Mouse (Mus musculus): ENCODE data around the gene H2-Ab1. TPM values are rescaled to one million over a fixed set of nuclear protein-coding genes. Genes with fewer than 3 reads are reported as not detected.

Gene H2-Ab1
- total RNA-seq, 1 experiment, result 1.9 TPM

GRCm38 (mm10) chr17:34270230-34270629 lies 12.7 kb downstream of the H2-Ab1 start:
- no peaks in the 10 kb centered on the region for H3K9me3 ChIP-seq (ENCODE audit: control insufficient read depth, insufficient read depth, low read depth, low read length)
- no peak overlapping the region for H3K27ac ChIP-seq (ENCODE audit: insufficient read depth, low read depth, low read length, poor library complexity, severe bottlenecking)
- no peaks in the 10 kb centered on the region for H3K4me1 ChIP-seq (ENCODE audit: control insufficient read depth in 2 of 2, insufficient read depth in 2 of 2, low read length in 2 of 2, poor library complexity in 1 of 2)
- TF ChIP-seq HCFC1 (IDR thresholded peaks at IDR 0.05; ENCODE audit: borderline replicate concordance, insufficient read depth, low read length) (no peak), CHD2 (IDR thresholded peaks at IDR 0.05; ENCODE audit: low read depth, low read length) (no peak), ZNF384 (IDR thresholded peaks at IDR 0.05; ENCODE audit: low read depth, low read length) (no peak), ZC3H11A (IDR thresholded peaks at IDR 0.05; ENCODE audit: borderline replicate concordance, low read depth, low read length) (no peak), MAFK (IDR thresholded peaks at IDR 0.05; ENCODE audit: insufficient read depth, low read depth, low read length) (no peak)
- DNase-seq (ENCODE audit: low read depth, low spot score), result no peak
- H3K4me3 ChIP-seq (ENCODE audit: insufficient read depth in 1 of 2, low read depth in 1 of 2, low read length in 2 of 2, poor library complexity in 1 of 2, severe bottlenecking in 1 of 2), result no peak overlapping the region
- no peaks in the 10 kb centered on the region for H3K36me3 ChIP-seq (ENCODE audit: control insufficient read depth, insufficient read depth, low read length, poor library complexity, severe bottlenecking)
- in situ Hi-C loops (cut with MboI; ENCODE audit: low sequenced_read_pairs in 2 of 2, unreplicated experiment in 2 of 2), result no loop called here
- no peak overlapping the region for H3K9ac ChIP-seq (ENCODE audit: insufficient read depth, low read depth, low read length, poor library complexity, severe bottlenecking)

GRCm38 (mm10) chr17:34270940-34271339 lies 13.5 kb downstream of the H2-Ab1 start:
- H3K9me3 ChIP-seq (ENCODE audit: control insufficient read depth, insufficient read depth, low read depth, low read length), result no peaks in the 10 kb centered on the region
- in situ Hi-C loops (cut with MboI; ENCODE audit: low sequenced_read_pairs in 2 of 2, unreplicated experiment in 2 of 2), result no loop called here
- no peak overlapping the region for H3K4me3 ChIP-seq (ENCODE audit: insufficient read depth in 1 of 2, low read depth in 1 of 2, low read length in 2 of 2, poor library complexity in 1 of 2, severe bottlenecking in 1 of 2)
- no peak for TF ChIP-seq MAFK (IDR thresholded peaks at IDR 0.05; ENCODE audit: insufficient read depth, low read depth, low read length)
- no peak for TF ChIP-seq CHD2 (IDR thresholded peaks at IDR 0.05; ENCODE audit: low read depth, low read length)
- no peak for TF ChIP-seq ZC3H11A (IDR thresholded peaks at IDR 0.05; ENCODE audit: borderline replicate concordance, low read depth, low read length)
- no peak for TF ChIP-seq HCFC1 (IDR thresholded peaks at IDR 0.05; ENCODE audit: borderline replicate concordance, insufficient read depth, low read length)
- no peak for TF ChIP-seq ZNF384 (IDR thresholded peaks at IDR 0.05; ENCODE audit: low read depth, low read length)
- H3K36me3 ChIP-seq (ENCODE audit: control insufficient read depth, insufficient read depth, low read length, poor library complexity, severe bottlenecking), result no peaks in the 10 kb centered on the region
- no peaks in the 10 kb centered on the region for H3K4me1 ChIP-seq (ENCODE audit: control insufficient read depth in 2 of 2, insufficient read depth in 2 of 2, low read length in 2 of 2, poor library complexity in 1 of 2)
- H3K9ac ChIP-seq (ENCODE audit: insufficient read depth, low read depth, low read length, poor library complexity, severe bottlenecking), result no peak overlapping the region
- no peak overlapping the region for H3K27ac ChIP-seq (ENCODE audit: insufficient read depth, low read depth, low read length, poor library complexity, severe bottlenecking)
- DNase-seq (ENCODE audit: low read depth, low spot score), result no peak

- H3K4me3 ChIP-seq (ENCODE audit: insufficient read depth in 1 of 2, low read depth in 1 of 2, low read length in 2 of 2, poor library complexity in 1 of 2, severe bottlenecking in 1 of 2), result no peak overlapping the region
- no peaks in the 10 kb centered on the region for H3K36me3 ChIP-seq (ENCODE audit: control insufficient read depth, insufficient read depth, low read length, poor library complexity, severe bottlenecking)
- H3K9ac ChIP-seq (ENCODE audit: insufficient read depth, low read depth, low read length, poor library complexity, severe bottlenecking), result no peak overlapping the region
- in situ Hi-C loops (cut with MboI; ENCODE audit: low sequenced_read_pairs in 2 of 2, unreplicated experiment in 2 of 2), result no loop called here
- DNase-seq (ENCODE audit: low read depth, low spot score), result no peak
- TF ChIP-seq ZNF384 (IDR thresholded peaks at IDR 0.05; ENCODE audit: low read depth, low read length), result no peak
- no peak for TF ChIP-seq CHD2 (IDR thresholded peaks at IDR 0.05; ENCODE audit: low read depth, low read length)
- no peak for TF ChIP-seq ZC3H11A (IDR thresholded peaks at IDR 0.05; ENCODE audit: borderline replicate concordance, low read depth, low read length)
- TF ChIP-seq HCFC1 (IDR thresholded peaks at IDR 0.05; ENCODE audit: borderline replicate concordance, insufficient read depth, low read length), result no peak
- TF ChIP-seq MAFK (IDR thresholded peaks at IDR 0.05; ENCODE audit: insufficient read depth, low read depth, low read length), result no peak
- H3K27ac ChIP-seq (ENCODE audit: insufficient read depth, low read depth, low read length, poor library complexity, severe bottlenecking), result no peak overlapping the region
- no peaks in the 10 kb centered on the region for H3K4me1 ChIP-seq (ENCODE audit: control insufficient read depth in 2 of 2, insufficient read depth in 2 of 2, low read length in 2 of 2, poor library complexity in 1 of 2)
- H3K9me3 ChIP-seq (ENCODE audit: control insufficient read depth, insufficient read depth, low read depth, low read length), result no peaks in the 10 kb centered on the region
These were observed 14.6 kb downstream of the H2-Ab1 start for GRCm38 (mm10) chr17:34272102-34272501.

- no peak for TF ChIP-seq MAFK (IDR thresholded peaks at IDR 0.05; ENCODE audit: insufficient read depth, low read depth, low read length)
- TF ChIP-seq HCFC1 (IDR thresholded peaks at IDR 0.05; ENCODE audit: borderline replicate concordance, insufficient read depth, low read length), result no peak
- TF ChIP-seq ZC3H11A (IDR thresholded peaks at IDR 0.05; ENCODE audit: borderline replicate concordance, low read depth, low read length), result no peak
- no peak for TF ChIP-seq CHD2 (IDR thresholded peaks at IDR 0.05; ENCODE audit: low read depth, low read length)
- no peak for TF ChIP-seq ZNF384 (IDR thresholded peaks at IDR 0.05; ENCODE audit: low read depth, low read length)
These were observed 23.1 kb downstream of the H2-Ab1 start for GRCm38 (mm10) chr17:34280499-34281038.

More at GRCm38 (mm10) chr17:34280499-34281038, 23.1 kb downstream of the H2-Ab1 start:
- Histone ChIP-seq H3K9ac (ENCODE audit: insufficient read depth, low read depth, low read length, poor library complexity, severe bottlenecking) (no peak overlapping the region), H3K9me3 (ENCODE audit: control insufficient read depth, insufficient read depth, low read depth, low read length) (no peaks in the 10 kb centered on the region), H3K4me1 (ENCODE audit: control insufficient read depth in 2 of 2, insufficient read depth in 2 of 2, low read length in 2 of 2, poor library complexity in 1 of 2) (no peaks in the 10 kb centered on the region), H3K36me3 (ENCODE audit: control insufficient read depth, insufficient read depth, low read length, poor library complexity, severe bottlenecking) (no peaks in the 10 kb centered on the region), H3K27ac (ENCODE audit: insufficient read depth, low read depth, low read length, poor library complexity, severe bottlenecking) (no peak overlapping the region), H3K4me3 (ENCODE audit: insufficient read depth in 1 of 2, low read depth in 1 of 2, low read length in 2 of 2, poor library complexity in 1 of 2, severe bottlenecking in 1 of 2) (no peak overlapping the region)
- in situ Hi-C loops (cut with MboI; ENCODE audit: low sequenced_read_pairs in 2 of 2, unreplicated experiment in 2 of 2), result no loop called here
- DNase-seq (ENCODE audit: low read depth, low spot score), result no peak

Measured in ES-E14 (cell line).